Mouse (Mus musculus): ENCODE results near the gene 6030458C11Rik.

GRCm38 (mm10) chr15:12856780-12857179, 32.3 kb upstream of the 6030458C11Rik start:
- TF ChIP-seq CTCF (conservative IDR thresholded peaks at IDR 0.05; ENCODE audit: low read length) (no peak), POU5F1 (IDR thresholded peaks at IDR 0.05; ENCODE audit: borderline replicate concordance, low read length) (no peak), NANOG (IDR thresholded peaks at IDR 0.05; ENCODE audit: borderline replicate concordance, low read length) (no peak)

Measured in E14TG2a.4 (cell line).